ENCODE assay signal across 24 mouse cellular contexts in the genomic region with DNA sequence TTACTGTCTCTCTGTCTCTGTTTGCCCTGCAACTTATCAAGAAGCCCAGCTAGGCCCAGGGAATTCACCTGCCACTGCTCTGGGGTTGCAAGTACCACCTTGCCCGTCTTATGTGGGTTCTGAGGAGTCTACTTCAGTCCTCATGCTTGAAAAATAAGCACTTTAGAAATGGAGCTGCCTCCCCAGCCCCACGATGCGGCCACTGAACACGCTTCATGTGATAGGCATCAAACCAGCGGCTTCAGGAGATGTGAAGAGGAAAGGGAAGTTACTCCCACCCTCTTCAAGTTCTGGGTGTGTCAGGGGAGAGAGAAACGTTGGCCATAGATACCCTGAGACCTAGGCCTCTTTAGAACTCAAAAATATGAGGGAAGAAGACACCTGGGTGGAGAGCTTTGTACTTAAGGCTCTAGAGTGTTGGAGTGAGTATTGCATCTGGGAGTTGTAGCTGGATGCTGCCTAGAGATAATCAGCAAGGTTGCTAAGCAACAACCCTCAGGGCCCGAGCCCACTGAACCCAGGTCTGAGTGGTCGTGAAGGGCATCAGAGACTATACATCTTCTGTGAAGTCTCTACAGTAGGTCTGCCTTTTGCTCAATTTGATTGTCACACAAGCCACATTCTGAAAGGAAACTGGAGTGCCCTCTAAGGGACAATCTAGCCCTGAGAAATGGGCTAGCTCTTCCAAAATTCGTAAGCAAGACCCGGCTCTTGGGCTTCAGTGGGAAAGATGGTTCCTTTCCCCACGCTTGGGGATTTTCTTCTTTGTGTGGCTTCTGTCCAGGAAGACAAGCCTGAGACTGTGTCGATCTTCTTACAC. TPM values are rescaled to one million over a fixed set of nuclear protein-coding genes. Genes with fewer than 3 reads are reported as not detected.
A peak's percentile ranks its signal among the peaks of the same experiment; 100 is the strongest.
DNase-seq lines count a peak whose midpoint lies in the region; ATAC-seq and TF ChIP-seq lines count a peak whose summit lies in the region.
"Had no signal": no experiment of that assay in that cellular context is flagged by ENCODE, and none has a peak within 500 bp of the region (broad histone marks: within the 10 kb centered on the region; RNA-seq: fewer than 3 reads in every experiment).

No protein-coding gene starts in this region.

- TF ChIP-seq POLR2A in spleen, adult 2 months (IDR thresholded peaks at IDR 0.05; ENCODE audit: low read depth, low read length): no peak
- no peak for TF ChIP-seq POLR2A in thymus, adult 2 months (IDR thresholded peaks at IDR 0.05; ENCODE audit: control insufficient read depth, extremely low read depth, insufficient read depth, low read length, poor library complexity)

- DNase-seq in CD4-positive, CD25-positive, alpha-beta regulatory T cell, adult 2 months (ENCODE audit: low read depth, low spot score): peak; percentile 68
- DNase-seq in spleen, adult 2 months (ENCODE audit: low read depth in 1 of 2, low spot score in 2 of 2): peak in 1 of 2 experiments; percentile 44
- DNase-seq in spleen, adult 12 weeks (ENCODE audit: low spot score): no peak
- peak; percentile 67 for DNase-seq in thymus, adult 2 months
- DNase-seq in kidney, postnatal 4 days: no peak
- DNase-seq in gastrocnemius, postnatal 10 days: no peak
- no peak for DNase-seq in lung, postnatal 36 days
- DNase-seq: cerebellum, adult 8-10 months; gastrocnemius, postnatal 25 days; kidney, adult 18-20 months; kidney, postnatal 10 days; layer of hippocampus, adult 9-11 months; right cerebral cortex, postnatal 25 days had no signal

- peaks cover 55% of the 10 kb centered on the region for H3K4me1 ChIP-seq in spleen, adult 2 months (ENCODE audit: control insufficient read depth, insufficient read depth, insufficient read length)
- peaks cover 81% of the 10 kb centered on the region for H3K4me1 ChIP-seq in thymus, adult 2 months (replicated peaks; ENCODE audit: control insufficient read depth, insufficient read depth, low read length)
- H3K4me1 ChIP-seq: liver, embryonic 15.5 days had no signal

- ATAC-seq in CD4-positive, CD25-positive, alpha-beta regulatory T cell, adult 4 months: no peak
- ATAC-seq: forebrain, embryonic 13.5 days; midbrain, embryonic 13.5 days had no signal

- H3K27me3 ChIP-seq in spleen, adult 2 months (ENCODE audit: control insufficient read depth, insufficient read depth, low read length): no peaks in the 10 kb centered on the region
- no peaks in the 10 kb centered on the region for H3K27me3 ChIP-seq in thymus, adult 2 months (ENCODE audit: control insufficient read depth, insufficient read depth, low read length)
- H3K27me3 ChIP-seq: CH12.LX; forebrain, embryonic 13.5 days; limb, embryonic 15.5 days; midbrain, embryonic 13.5 days; neural tube, embryonic 15.5 days had no signal

- TF ChIP-seq CTCF in spleen, adult 2 months (IDR thresholded peaks at IDR 0.05; ENCODE audit: extremely low read depth, insufficient read depth, insufficient read length, insufficient replicate concordance): no peak
- TF ChIP-seq CTCF in thymus, adult 2 months (IDR thresholded peaks at IDR 0.05; ENCODE audit: borderline replicate concordance, control insufficient read depth, extremely low read depth, insufficient read depth, low read length, poor library complexity): no peak

- peak overlapping the region; percentile 85 for H3K27ac ChIP-seq in spleen, adult 2 months (ENCODE audit: insufficient read depth, low read length)
- H3K27ac ChIP-seq in thymus, adult 2 months (ENCODE audit: control insufficient read depth, insufficient read depth, low read length): peak overlapping the region; percentile 92
- H3K27ac ChIP-seq: forebrain, embryonic 13.5 days; limb, embryonic 15.5 days; liver, embryonic 15.5 days; midbrain, embryonic 13.5 days; neural tube, embryonic 15.5 days had no signal

- WGBS in spleen, adult 2 months: 30% methylated on average over 12 of the region's 12 CpGs
- WGBS in thymus, adult 2 months: 25% methylated on average over 12 of the region's 12 CpGs

- no peak overlapping the region for H3K4me3 ChIP-seq in spleen, adult 2 months (ENCODE audit: extremely low read depth, insufficient read depth, insufficient read length)
- H3K4me3 ChIP-seq in thymus, adult 2 months (ENCODE audit: control insufficient read depth, insufficient read depth, low read length): no peak overlapping the region
- H3K4me3 ChIP-seq: forebrain, embryonic 13.5 days; limb, embryonic 15.5 days; liver, embryonic 15.5 days; midbrain, embryonic 13.5 days; myocyte; neural tube, embryonic 15.5 days had no signal

- peaks cover 27% of the 10 kb centered on the region for H3K36me3 ChIP-seq in spleen, adult 2 months (ENCODE audit: control insufficient read depth, insufficient read depth, low read length)
- H3K36me3 ChIP-seq in thymus, adult 2 months (ENCODE audit: control insufficient read depth, insufficient read depth, low read length): peaks cover 30% of the 10 kb centered on the region; the same call in 1 of the 2 replicates
- H3K36me3 ChIP-seq: limb, embryonic 15.5 days; liver, embryonic 15.5 days; midbrain, embryonic 13.5 days; neural tube, embryonic 15.5 days had no signal

RNA-seq across cellular contexts. Expression of a gene that starts 11.0 kb away (rescaled TPM):
- 1,000 to 10,000 TPM; 1,558 to 1,756 TPM for polyA plus RNA-seq in CD4-positive, CD25-positive, alpha-beta regulatory T cell, adult 4 months (2017; shearing (Covaris generic))
- polyA plus RNA-seq in spleen, adult 2 months (2012; rRNA removed): 38.2 and 50.2 TPM in 2 replicates
- polyA plus RNA-seq in thymus, adult 2 months (2012; rRNA removed): 97.5 and 117 TPM in 2 replicates
- total RNA-seq in gastrocnemius, postnatal 10 days (2021): under 1 TPM in 1 of 2 experiments, not detected in 1; 0.23 TPM
- total RNA-seq: left cerebral cortex, postnatal 25 days; MEL had no signal
- polyA plus RNA-seq: embryonic facial prominence, embryonic 11.5 days; forebrain, embryonic 13.5 days; limb, embryonic 15.5 days; myocyte; neural tube, embryonic 15.5 days had no signal

Comparison
In these comparisons a context has a peak if more than half of its experiments do, and no peak if none do; other contexts are left out.
1. DNase-seq: peak in CD4-positive, CD25-positive, alpha-beta regulatory T cell, adult 2 months (single experiment) and thymus, adult 2 months (single experiment); none in spleen, adult 12 weeks (single experiment), kidney, postnatal 4 days (0 of 2), gastrocnemius, postnatal 10 days (single experiment) and lung, postnatal 36 days (single experiment).
2. RNA of a gene that starts 11.0 kb away (polyA plus RNA-seq): 1,558 to 1,756 TPM in CD4-positive, CD25-positive, alpha-beta regulatory T cell, adult 4 months; 97.5 to 117 TPM in thymus, adult 2 months and 38.2 to 50.2 TPM in spleen, adult 2 months; every median in the first group is over 10 times any median in the second.